Mouse (Mus musculus) hindbrain, postnatal 0 days (tissue): ENCODE results near the gene Auts2. TPM values are rescaled to one million over a fixed set of nuclear protein-coding genes. Genes with fewer than 3 reads are reported as not detected.

Experiments
- ATAC-seq: fragments of 200-750 bp; cut with Nextera tagmentation; 2 replicates; pipeline ENCODE4 v1.8.0; 2017; ENCODE audit warnings: mild to moderate bottlenecking, moderate TSS enrichment, moderate library complexity
- DNase-seq: peaks from one replicate; pipeline ENCODE4 v3.0.0-alpha.2; 2015; ENCODE audit warnings: low spot score
- H3K27ac ChIP-seq: fragments of 300-500 bp; sonication (generic); 2 replicates; pipeline ENCODE4 v1.5.1; 2014; ENCODE audit warnings: mild to moderate bottlenecking
- H3K27me3 ChIP-seq: fragments of 300-500 bp; sonication (generic); 2 replicates; pipeline ENCODE4 v1.6.1; 2014; ENCODE audit warnings: low read length, mixed read lengths; ENCODE audit not compliant: insufficient read depth
- H3K36me3 ChIP-seq: fragments of 300-500 bp; sonication (generic); 2 replicates; pipeline ENCODE4 v1.6.1; 2014; ENCODE audit warnings: low read length, mixed read lengths; ENCODE audit not compliant: insufficient read depth
- H3K4me1 ChIP-seq: fragments of 300-500 bp; sonication (generic); 2 replicates; pipeline ENCODE4 v1.6.1; 2014; ENCODE audit warnings: antibody characterized with exemption, low read length, mixed read lengths; ENCODE audit not compliant: insufficient read depth
- H3K4me2 ChIP-seq: fragments of 300-500 bp; sonication (generic); 2 replicates; pipeline ENCODE4 v1.6.1; 2014; ENCODE audit warnings: low read depth, mild to moderate bottlenecking, low read length, moderate library complexity, mixed read lengths
- H3K4me3 ChIP-seq: fragments of 300-500 bp; sonication (generic); 2 replicates; pipeline ENCODE4 v1.5.1; 2014; ENCODE audit warnings: low read length
- H3K9ac ChIP-seq: fragments of 300-500 bp; sonication (generic); replicated peaks from 2 replicates; pipeline ENCODE4 v1.6.1; 2014; ENCODE audit warnings: mild to moderate bottlenecking, low read length, moderate library complexity, mixed read lengths
- H3K9me3 ChIP-seq: fragments of 300-500 bp; sonication (generic); 2 replicates; pipeline ENCODE4 v1.6.1; 2016; ENCODE audit warnings: low read length, mixed read lengths
- CTCF ChIP-seq: IDR thresholded peaks from 2 replicates; pipeline ENCODE4 v1.5.1; 2016; ENCODE audit warnings: antibody characterized with exemption, control low read depth, low read depth
- WGBS: fragments of 180-500 bp; shearing (Covaris S2); extraction: QIAGEN DNeasy Blood & Tissue Kit; methylation state at CpG from one replicate; pipeline ENCODE4 v1.1.7; 2014; 5-methylcytosine and 5-hydroxymethylcytosine counted together
- polyA plus RNA-seq: library from polyadenylated mRNA; unstranded; fragments of >200 nt; fragmentation: Nextera tagmentation; extraction: Ambion mirVana; gene quantifications from 2 replicates; pipeline ENCODE4 v1.2.1, GENCODE M21; 2015
- total RNA-seq: library from RNA; depleted of rRNA; stranded (reverse); fragments of >200 nt; gene quantifications from 2 replicates; pipeline ENCODE4 v1.2.3, GENCODE M21; 2014

Gene Auts2
- total and polyA plus RNA-seq, 2 experiments from 2014 or later, result 39.3 to 54.9 TPM

DNA sequence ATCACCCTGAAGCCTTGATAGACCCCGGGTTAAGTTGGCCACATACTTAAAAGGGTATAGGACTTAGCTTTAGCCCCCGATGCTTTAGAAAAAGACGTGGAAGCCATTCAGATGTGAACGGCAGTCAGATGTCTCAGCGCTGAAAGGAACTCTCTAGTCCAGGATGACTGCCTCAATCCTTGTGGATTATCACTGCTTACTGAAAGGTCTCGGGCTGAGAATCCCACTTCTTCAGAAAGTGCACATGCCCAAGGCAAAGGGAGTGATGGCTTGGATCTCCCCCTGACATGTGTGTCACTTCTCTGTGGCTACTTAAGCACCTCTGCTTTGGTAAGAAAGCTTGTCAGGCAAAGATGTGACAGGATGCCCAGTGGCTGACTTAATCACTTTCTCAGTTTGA is 450.4 kb downstream of the Auts2 start:
- no peak for ATAC-seq
- 71% methylated on average over 6 of the region's 6 CpGs for WGBS

DNA sequence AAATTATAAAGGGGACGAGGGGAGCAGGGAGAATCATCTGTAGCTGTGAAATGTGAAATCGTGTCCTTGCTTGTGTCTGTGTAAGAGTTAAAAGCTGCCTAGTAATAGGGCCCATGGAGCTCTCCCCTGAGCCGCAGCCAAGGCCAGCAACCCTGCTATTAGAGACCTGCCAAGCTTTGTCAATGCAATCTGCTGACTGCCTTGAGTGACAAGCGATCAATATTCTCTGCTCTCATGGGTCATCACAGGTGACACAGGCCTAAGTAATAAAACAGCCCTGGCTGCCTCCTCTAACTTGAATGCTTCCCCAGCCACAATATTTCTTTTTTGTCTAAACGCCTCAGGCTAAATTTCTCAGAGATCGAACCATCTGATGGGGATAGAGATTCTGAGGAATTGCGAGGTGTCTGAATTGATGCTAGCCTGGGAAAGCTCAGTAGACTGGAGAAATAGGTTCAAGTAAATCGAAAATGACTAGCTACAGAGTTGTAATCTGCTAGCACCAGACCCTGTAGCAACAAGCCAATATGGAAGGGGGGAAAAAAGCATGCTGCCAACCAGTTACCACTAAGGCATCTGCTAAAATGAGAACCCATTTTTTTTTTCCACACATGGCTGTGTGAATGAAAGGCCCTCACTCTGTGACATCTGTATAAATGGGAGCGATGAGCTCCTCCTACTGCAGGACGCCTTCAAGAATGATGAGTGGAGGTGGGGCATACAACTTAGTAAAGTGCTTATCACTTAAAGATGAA is 453.5 kb downstream of the Auts2 start:
- no peak overlapping the region for H3K9ac ChIP-seq
- no peak overlapping the region for H3K4me3 ChIP-seq
- no peaks in the 10 kb centered on the region for H3K9me3 ChIP-seq
- DNase-seq (peak; percentile 11), ATAC-seq (no peak)
- H3K27me3 ChIP-seq, result no peaks in the 10 kb centered on the region
- no peak overlapping the region for H3K4me2 ChIP-seq
- 50% methylated on average over 10 of the region's 10 CpGs for WGBS
- H3K27ac ChIP-seq, result no peak overlapping the region
- no peaks in the 10 kb centered on the region for H3K36me3 ChIP-seq
- H3K4me1 ChIP-seq, result no peaks in the 10 kb centered on the region
- no peak for TF ChIP-seq CTCF

More for the DNA sequence above, 450.4 kb downstream of the Auts2 start:
- Histone ChIP-seq H3K36me3 (no peaks in the 10 kb centered on the region), H3K4me3 (no peak overlapping the region), H3K4me2 (no peak overlapping the region), H3K9ac (no peak overlapping the region), H3K9me3 (no peaks in the 10 kb centered on the region), H3K4me1 (no peaks in the 10 kb centered on the region), H3K27me3 (no peaks in the 10 kb centered on the region), H3K27ac (no peak overlapping the region)
- TF ChIP-seq CTCF, result no peak
- DNase-seq, result no peak

DNA sequence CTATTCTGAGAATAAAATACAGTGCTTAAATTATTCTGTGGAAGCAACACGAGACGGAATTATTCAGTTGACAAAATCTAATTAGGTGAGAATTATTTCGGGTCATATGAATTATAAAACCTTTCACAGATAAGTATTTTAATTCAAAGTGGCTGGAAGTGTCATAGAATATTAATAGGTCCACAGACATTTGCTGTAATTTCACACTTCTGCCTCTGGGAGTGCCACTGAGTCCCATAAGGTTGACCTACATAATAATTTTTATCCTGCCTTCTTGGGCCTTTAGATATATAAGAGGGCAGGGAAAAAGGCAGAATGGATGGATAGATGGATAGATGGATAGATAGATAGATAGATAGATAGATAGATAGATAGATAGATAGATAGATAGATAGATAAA is 454.6 kb downstream of the Auts2 start:
- ATAC-seq (no peak), DNase-seq (peak; percentile 55)
- no peaks in the 10 kb centered on the region for H3K9me3 ChIP-seq
- H3K27me3 ChIP-seq, result no peaks in the 10 kb centered on the region
- peak; percentile 59 for TF ChIP-seq CTCF
- H3K27ac ChIP-seq, result no peak overlapping the region
- H3K9ac ChIP-seq, result no peak overlapping the region
- WGBS, result 72% methylated on average over 3 of the region's 3 CpGs
- no peak overlapping the region for H3K4me3 ChIP-seq
- no peak overlapping the region for H3K4me2 ChIP-seq
- H3K4me1 ChIP-seq, result no peaks in the 10 kb centered on the region
- H3K36me3 ChIP-seq, result no peaks in the 10 kb centered on the region

DNA sequence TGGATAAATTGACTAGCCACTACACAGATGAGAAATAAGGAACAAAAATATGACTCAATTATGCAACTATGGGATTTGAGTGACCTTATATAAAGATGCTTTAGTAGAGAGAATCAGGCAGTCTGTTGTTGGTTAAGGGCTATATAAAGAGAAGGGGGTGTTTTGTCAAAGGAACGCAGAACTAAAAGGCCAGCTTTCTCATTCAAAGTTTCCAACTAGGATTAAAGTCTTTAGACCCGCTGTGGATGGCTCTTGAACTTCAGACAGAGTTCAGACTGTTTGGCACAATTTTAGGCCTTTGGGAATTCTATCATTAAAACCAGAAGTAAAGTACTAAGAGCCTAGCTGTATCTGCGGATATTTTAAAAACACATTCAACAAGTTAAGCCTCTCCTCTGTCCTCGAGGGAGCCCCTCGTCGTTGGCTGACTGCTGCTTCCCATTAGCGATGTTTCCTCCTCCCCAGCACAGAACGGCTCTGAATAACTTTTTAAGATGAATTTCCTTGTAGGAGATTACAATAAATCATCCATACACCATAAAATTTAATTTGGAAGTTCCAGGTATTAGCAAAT is 459.3 kb downstream of the Auts2 start:
- no peak overlapping the region for H3K4me2 ChIP-seq
- no peak for TF ChIP-seq CTCF

DNA sequence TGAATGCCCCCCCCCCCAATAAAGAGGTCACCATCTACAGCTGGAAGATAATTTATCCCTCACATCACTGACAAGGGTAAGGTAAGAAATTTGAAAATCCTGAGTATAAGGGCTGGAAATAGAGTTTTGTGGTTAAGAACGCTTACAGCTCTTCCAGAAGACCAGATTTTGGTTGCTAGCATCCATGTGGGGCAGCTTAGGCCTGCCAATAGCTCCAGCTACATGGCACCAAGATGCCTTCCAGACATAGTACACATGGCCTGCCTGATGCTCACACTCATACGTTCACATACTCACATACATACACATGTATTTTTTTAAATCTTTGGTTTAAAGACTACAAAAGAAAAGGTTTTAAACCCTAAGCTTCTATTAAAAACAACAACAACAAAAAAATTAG is 467.2 kb downstream of the Auts2 start:
- no peak overlapping the region for H3K27ac ChIP-seq
- H3K27me3 ChIP-seq, result no peaks in the 10 kb centered on the region
- H3K9ac ChIP-seq, result no peak overlapping the region
- DNase-seq, result peak; percentile 10
- 68% methylated on average over 2 of the region's 2 CpGs for WGBS
- no peak for TF ChIP-seq CTCF
- H3K4me1 ChIP-seq, result peaks cover 25% of the 10 kb centered on the region
- no peak overlapping the region for H3K4me2 ChIP-seq
- H3K4me3 ChIP-seq, result no peak overlapping the region
- no peak for ATAC-seq
- no peaks in the 10 kb centered on the region for H3K36me3 ChIP-seq
- H3K9me3 ChIP-seq, result no peaks in the 10 kb centered on the region

More for the DNA sequence above, 459.3 kb downstream of the Auts2 start:
- WGBS, result 44% methylated on average over 8 of the region's 8 CpGs
- Histone ChIP-seq H3K9ac (no peak overlapping the region), H3K27ac (no peak overlapping the region), H3K36me3 (no peaks in the 10 kb centered on the region), H3K4me3 (no peak overlapping the region), H3K27me3 (no peaks in the 10 kb centered on the region), H3K4me1 (no peaks in the 10 kb centered on the region), H3K9me3 (no peaks in the 10 kb centered on the region)
- ATAC-seq (no peak), DNase-seq (no peak)

DNA sequence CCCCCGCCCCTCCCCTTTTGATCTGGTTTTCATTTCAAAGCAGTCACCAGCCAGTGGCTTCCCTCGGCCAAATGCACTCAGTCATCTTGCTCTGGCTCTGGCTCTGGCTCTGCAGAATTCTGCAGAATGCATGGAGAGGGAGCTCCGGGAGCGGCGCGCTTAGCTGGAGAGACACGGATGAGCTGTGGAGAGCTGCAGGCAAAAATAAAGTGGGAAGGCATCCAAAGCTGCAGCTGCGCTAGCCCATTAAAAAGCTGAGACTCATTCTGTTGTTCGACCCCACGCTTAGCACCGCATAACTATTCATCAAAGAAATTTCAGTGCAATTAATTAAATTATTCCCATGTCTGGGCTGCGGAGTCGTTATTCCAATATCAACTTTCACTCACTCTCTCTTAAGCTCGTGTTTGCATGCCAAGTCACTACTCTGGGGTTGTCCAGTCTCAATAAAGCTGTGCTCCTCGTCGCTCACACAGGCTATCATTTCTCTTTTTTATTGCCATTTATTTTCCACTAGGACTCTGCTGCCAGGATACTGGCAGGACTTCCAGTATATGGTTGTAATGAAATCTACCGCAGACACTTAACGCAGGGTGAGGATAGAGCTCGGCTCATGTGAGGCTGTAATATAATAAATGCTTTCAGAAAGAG is 468.3 kb downstream of the Auts2 start:
- 7% methylated on average over 19 of the region's 19 CpGs for WGBS
- no peaks in the 10 kb centered on the region for H3K9me3 ChIP-seq
- H3K27me3 ChIP-seq, result no peaks in the 10 kb centered on the region
- H3K4me3 ChIP-seq, result peak overlapping the region; percentile 21
- peak overlapping the region; percentile 19; the same call in 1 of the 2 replicates for H3K9ac ChIP-seq
- peak overlapping the region; percentile 68 for H3K27ac ChIP-seq
- ATAC-seq (peak; percentile 88), DNase-seq (peak; percentile 88)
- peaks cover 25% of the 10 kb centered on the region for H3K4me1 ChIP-seq
- no peaks in the 10 kb centered on the region for H3K36me3 ChIP-seq
- no peak for TF ChIP-seq CTCF
- peak overlapping the region; percentile 53 for H3K4me2 ChIP-seq
